In the genomic region with DNA sequence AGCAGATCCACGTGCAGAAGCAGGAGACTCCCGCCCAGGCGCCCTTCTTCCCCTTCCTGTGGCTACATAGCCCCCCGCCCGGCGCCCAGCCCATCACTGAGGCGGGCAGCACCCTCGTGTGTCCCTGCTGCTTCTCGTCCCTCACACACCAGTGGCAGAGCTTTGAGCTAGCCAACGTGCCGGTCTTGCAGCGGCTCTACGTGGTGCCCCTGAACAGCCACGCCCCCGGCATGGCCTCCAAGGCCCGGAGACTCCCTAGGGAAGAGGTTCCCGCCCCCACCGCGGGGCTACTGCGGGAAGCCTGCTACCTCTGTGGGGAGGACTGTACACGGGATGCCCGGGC, we compare ENCODE assay signal across 8 mouse cellular contexts. TPM values are rescaled to one million over a fixed set of nuclear protein-coding genes. Genes with fewer than 3 reads are reported as not detected.
DNase-seq lines count a peak whose midpoint lies in the region; ATAC-seq and TF ChIP-seq lines count a peak whose summit lies in the region.

No protein-coding gene starts in this region.

- peak; percentile 53 to 58 for DNase-seq in cerebellum, postnatal 10 days
- DNase-seq in cerebellum, adult 2 months, result no peak
- peak; percentile 81 for DNase-seq in MN1 (ENCODE audit: low spot score)
- no peak for DNase-seq in natural killer cell, adult 2 months (ENCODE audit: low spot score in 2 of 2)

- WGBS in cerebellum, adult 2 months, result 8% methylated on average over 22 of the region's 22 CpGs
- 1% methylated on average over 22 of the region's 22 CpGs for WGBS in forebrain, embryonic 12.5 days
- WGBS in kidney, embryonic 14.5 days, result under 1% methylated on average over 21 of the region's 22 CpGs
- WGBS in midbrain, embryonic 12.5 days, result 1% methylated on average over 21 of the region's 22 CpGs

- TF ChIP-seq POLR2A in cerebellum, adult 2 months (IDR thresholded peaks at IDR 0.05; ENCODE audit: borderline replicate concordance, insufficient read depth, low read length), result no peak

- no peaks in the 10 kb centered on the region for H3K27me3 ChIP-seq in cerebellum, adult 2 months (ENCODE audit: control insufficient read depth, insufficient read depth, low read length)
- peaks cover 50% of the 10 kb centered on the region for H3K27me3 ChIP-seq in forebrain, embryonic 12.5 days
- H3K27me3 ChIP-seq in kidney, embryonic 14.5 days (ENCODE audit: control insufficient read depth, insufficient read depth, low read length), result peaks cover 12% of the 10 kb centered on the region
- peaks cover 52% of the 10 kb centered on the region for H3K27me3 ChIP-seq in midbrain, embryonic 12.5 days

- H3K4me1 ChIP-seq in cerebellum, adult 2 months (ENCODE audit: control insufficient read depth, insufficient read depth, low read length), result peaks cover 30% of the 10 kb centered on the region
- peaks cover 92% of the 10 kb centered on the region for H3K4me1 ChIP-seq in forebrain, embryonic 12.5 days
- H3K4me1 ChIP-seq in kidney, embryonic 14.5 days (ENCODE audit: control insufficient read depth, insufficient read depth, low read length), result peaks cover 58% of the 10 kb centered on the region
- peaks cover 89% of the 10 kb centered on the region for H3K4me1 ChIP-seq in midbrain, embryonic 12.5 days

- H3K9ac ChIP-seq in forebrain, embryonic 12.5 days, result peak overlapping the region; percentile 71
- H3K9ac ChIP-seq in kidney, embryonic 14.5 days (ENCODE audit: low read depth, low read length), result peak overlapping the region; percentile 70
- peak overlapping the region; percentile 76 for H3K9ac ChIP-seq in midbrain, embryonic 12.5 days (replicated peaks)

- no peak overlapping the region for H3K27ac ChIP-seq in cerebellum, adult 2 months (ENCODE audit: insufficient read depth, low read length)
- no peak overlapping the region for H3K27ac ChIP-seq in forebrain, embryonic 12.5 days
- no peak overlapping the region for H3K27ac ChIP-seq in kidney, embryonic 14.5 days (ENCODE audit: low read depth, low read length)
- 0 out of 2 replicates have a peak overlapping the region, but pooled peaks have one; percentile 66 for H3K27ac ChIP-seq in midbrain, embryonic 12.5 days (replicated peaks)

- no peaks in the 10 kb centered on the region for H3K36me3 ChIP-seq in forebrain, embryonic 12.5 days (replicated peaks)
- no peaks in the 10 kb centered on the region for H3K36me3 ChIP-seq in kidney, embryonic 14.5 days (ENCODE audit: control insufficient read depth, insufficient read depth, low read length)
- no peaks in the 10 kb centered on the region for H3K36me3 ChIP-seq in midbrain, embryonic 12.5 days

- no peak for ATAC-seq in forebrain, embryonic 12.5 days (ENCODE audit: low FRiP score)
- ATAC-seq in kidney, embryonic 14.5 days (ENCODE audit: low FRiP score, low TSS enrichment), result no peak
- ATAC-seq in midbrain, embryonic 12.5 days (ENCODE audit: low FRiP score, low read depth), result no peak
- ATAC-seq in megakaryocyte progenitor cell, adult 5-6 weeks (replicated peaks; ENCODE audit: poor library complexity), result no peak

- no peak overlapping the region for H3K4me3 ChIP-seq in cerebellum, adult 2 months (replicated peaks; ENCODE audit: insufficient read depth, low read depth, low read length)
- H3K4me3 ChIP-seq in forebrain, embryonic 12.5 days (replicated peaks), result peak overlapping the region; percentile 67
- peak overlapping the region; percentile 67 for H3K4me3 ChIP-seq in kidney, embryonic 14.5 days (ENCODE audit: low read length)
- H3K4me3 ChIP-seq in midbrain, embryonic 12.5 days, result peak overlapping the region; percentile 61

- H3K4me2 ChIP-seq in forebrain, embryonic 12.5 days, result peak overlapping the region; percentile 96
- peak overlapping the region; percentile 97 for H3K4me2 ChIP-seq in kidney, embryonic 14.5 days (replicated peaks; ENCODE audit: low read depth, low read length)
- H3K4me2 ChIP-seq in midbrain, embryonic 12.5 days (replicated peaks), result peak overlapping the region; percentile 94

- TF ChIP-seq CTCF in cerebellum, adult 2 months (IDR thresholded peaks at IDR 0.05; ENCODE audit: borderline replicate concordance, insufficient read depth, low read depth, low read length), result no peak

- no peaks in the 10 kb centered on the region for H3K9me3 ChIP-seq in forebrain, embryonic 12.5 days
- no peaks in the 10 kb centered on the region for H3K9me3 ChIP-seq in kidney, embryonic 14.5 days (ENCODE audit: control insufficient read depth, low read length)
- no peaks in the 10 kb centered on the region for H3K9me3 ChIP-seq in midbrain, embryonic 12.5 days

RNA-seq across cellular contexts. Expression of a gene that starts 1.3 kb away (rescaled TPM):
- polyA plus RNA-seq in cerebellum, adult 2 months (2012; rRNA removed), result 52.4 and 58.4 TPM in 2 replicates
- polyA plus RNA-seq in forebrain, embryonic 12.5 days (2016; fragmentation: Nextera tagmentation; extraction: Ambion mirVana), result 20.4 and 27.0 TPM in 2 replicates
- 11.3 and 12.1 TPM in 2 replicates for polyA plus RNA-seq in kidney, embryonic 14.5 days (2014; fragmentation: Nextera tagmentation; extraction: Ambion mirVana)
- polyA plus RNA-seq in midbrain, embryonic 12.5 days (2016; fragmentation: Nextera tagmentation; extraction: Ambion mirVana), result 26.5 and 28.8 TPM in 2 replicates
- 32.0 and 32.6 TPM in 2 replicates for total RNA-seq in megakaryocyte progenitor cell, adult 5-6 weeks (2015)
- total RNA-seq in megakaryocyte progenitor cell, adult 5-6 weeks (2017), result 10.0 and 11.2 TPM in 2 replicates

RNA-seq across cellular contexts. Expression of a gene that starts 52.3 kb away (rescaled TPM):
- 1.8 and 3.3 TPM in 2 replicates for polyA plus RNA-seq in cerebellum, adult 2 months (2012; rRNA removed)
- 2.5 and 3.2 TPM in 2 replicates for polyA plus RNA-seq in forebrain, embryonic 12.5 days (2016; fragmentation: Nextera tagmentation; extraction: Ambion mirVana)
- 0.24 TPM in 1 of 2 replicates, not detected in the other for polyA plus RNA-seq in kidney, embryonic 14.5 days (2014; fragmentation: Nextera tagmentation; extraction: Ambion mirVana)
- polyA plus RNA-seq in midbrain, embryonic 12.5 days (2016; fragmentation: Nextera tagmentation; extraction: Ambion mirVana), result 1.3 and 2.3 TPM in 2 replicates
- total RNA-seq in megakaryocyte progenitor cell, adult 5-6 weeks (2015), result not detected in 2 replicates
- total RNA-seq in megakaryocyte progenitor cell, adult 5-6 weeks (2017), result not detected in 2 replicates

Comparison
In these comparisons a context has a peak if more than half of its experiments do, and no peak if none do; other contexts are left out.
1. DNase-seq: peak in cerebellum, postnatal 10 days (2 of 2) and MN1 (single experiment); none in cerebellum, adult 2 months (0 of 2) and natural killer cell, adult 2 months (0 of 2).
2. Peak in every context shown above with its lines, with median percentiles within 50 percentile points of each other: H3K4me2 ChIP-seq and H3K9ac ChIP-seq.